Mouse (Mus musculus) limb, embryonic 12.5 days (tissue): ENCODE results near the gene L2hgdh. TPM values are rescaled to one million over a fixed set of nuclear protein-coding genes. Genes with fewer than 3 reads are reported as not detected.
A peak's percentile ranks its signal among the peaks of the same experiment; 100 is the strongest.

ENCODE experiments used
- ATAC-seq: fragments of 200-750 bp; cut with Nextera tagmentation; 2 replicates; pipeline ENCODE4 v1.8.0; 2017; ENCODE audit warnings: low read depth, moderate TSS enrichment; ENCODE audit not compliant: insufficient number of reproducible peaks, insufficient read depth, low FRiP score, low TSS enrichment
- H3K27ac ChIP-seq: fragments of 300-500 bp; sonication (generic); 2 replicates; pipeline ENCODE4 v1.5.1; 2016; ENCODE audit warnings: mild to moderate bottlenecking, moderate library complexity
- H3K27me3 ChIP-seq: fragments of 300-500 bp; sonication (generic); 2 replicates; pipeline ENCODE4 v1.6.1; 2016; ENCODE audit warnings: mild to moderate bottlenecking, moderate library complexity
- H3K36me3 ChIP-seq: fragments of 300-500 bp; sonication (generic); 2 replicates; pipeline ENCODE4 v1.6.1; 2016; ENCODE audit warnings: mild to moderate bottlenecking, moderate library complexity
- H3K4me1 ChIP-seq: fragments of 300-500 bp; sonication (generic); replicated peaks from 2 replicates; pipeline ENCODE4 v1.6.1; 2016
- H3K4me2 ChIP-seq: fragments of 300-500 bp; sonication (generic); 2 replicates; pipeline ENCODE4 v1.6.1; 2016; ENCODE audit warnings: mild to moderate bottlenecking, moderate library complexity
- H3K4me3 ChIP-seq: fragments of 300-500 bp; sonication (generic); replicated peaks from 2 replicates; pipeline ENCODE4 v1.5.1; 2016; ENCODE audit warnings: mild to moderate bottlenecking
- H3K9ac ChIP-seq: fragments of 300-500 bp; sonication (generic); replicated peaks from 2 replicates; pipeline ENCODE4 v1.6.1; 2016; ENCODE audit warnings: mild to moderate bottlenecking, moderate library complexity
- H3K9me3 ChIP-seq: fragments of 300-500 bp; sonication (generic); 2 replicates; pipeline ENCODE4 v1.6.1; 2016; ENCODE audit warnings: mild to moderate bottlenecking, moderate library complexity
- WGBS: fragments of 180-500 bp; shearing (Covaris S2); methylation state at CpG from one replicate; pipeline ENCODE4 v1.1.7; 2016; 5-methylcytosine and 5-hydroxymethylcytosine counted together
- polyA plus RNA-seq: library from polyadenylated mRNA; unstranded; fragments of >200 nt; fragmentation: Nextera tagmentation; extraction: Ambion mirVana; gene quantifications from 2 replicates; pipeline ENCODE4 v1.2.1, GENCODE M21; 2016

Gene L2hgdh
- polyA plus RNA-seq, 1 experiment from 2014 or later: 22.3 TPM

DNA sequence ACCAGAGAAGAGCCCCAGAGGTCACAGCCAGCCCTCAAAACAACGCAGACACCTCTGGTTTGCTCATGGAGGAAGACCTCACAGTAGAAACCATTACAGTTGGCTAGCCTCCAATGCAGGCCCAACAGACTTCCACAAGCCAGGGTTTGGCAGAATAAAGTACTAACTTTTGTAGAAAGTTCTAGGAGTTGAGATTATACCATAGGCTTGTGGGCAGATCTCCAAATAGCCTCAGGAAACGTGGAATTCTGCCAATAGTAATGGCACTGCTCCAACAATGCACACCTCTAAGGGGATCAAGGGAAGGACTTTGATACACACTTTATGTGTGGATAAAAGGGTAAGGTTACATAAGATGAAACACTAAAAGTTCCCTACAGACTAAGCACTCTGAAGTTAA lies 36.3 kb downstream of the L2hgdh start:
- ATAC-seq: no peak
- peaks cover 7% of the 10 kb centered on the region; the same call in 1 of the 2 replicates for H3K36me3 ChIP-seq
- no peaks in the 10 kb centered on the region for H3K9me3 ChIP-seq
- H3K27ac ChIP-seq: no peak overlapping the region
- H3K9ac ChIP-seq: no peak overlapping the region
- 83% methylated on average over 2 of the region's 2 CpGs for WGBS
- no peak overlapping the region for H3K4me3 ChIP-seq
- no peaks in the 10 kb centered on the region for H3K4me1 ChIP-seq
- no peaks in the 10 kb centered on the region for H3K27me3 ChIP-seq
- no peak overlapping the region for H3K4me2 ChIP-seq

DNA sequence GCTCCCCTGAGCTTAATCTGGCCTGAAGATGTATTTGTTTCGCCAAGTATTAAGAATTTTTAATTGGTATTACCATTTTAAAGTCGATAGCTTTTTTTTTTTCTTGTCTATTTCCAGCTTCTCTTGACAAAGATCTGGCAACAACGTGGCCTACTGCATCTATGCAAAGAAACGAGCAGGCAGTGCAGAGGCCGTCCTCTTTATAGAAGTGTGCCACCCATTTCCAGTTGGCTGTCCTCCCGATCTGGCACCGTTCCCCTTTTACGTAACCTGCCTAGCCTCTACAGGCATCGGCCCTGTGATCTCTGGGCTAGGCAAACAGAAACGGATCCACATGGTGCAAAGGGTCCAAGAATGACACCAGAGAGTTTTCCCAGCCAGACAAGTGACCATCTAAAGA lies 41.1 kb downstream of the L2hgdh start:
- Histone ChIP-seq H3K36me3 (no peaks in the 10 kb centered on the region), H3K9me3 (no peaks in the 10 kb centered on the region), H3K9ac (no peak overlapping the region), H3K27me3 (no peaks in the 10 kb centered on the region), H3K4me2 (no peak overlapping the region), H3K4me1 (peaks cover 11% of the 10 kb centered on the region), H3K4me3 (no peak overlapping the region), H3K27ac (no peak overlapping the region)
- WGBS: 55% methylated on average over 10 of the region's 10 CpGs
- ATAC-seq: no peak

DNA sequence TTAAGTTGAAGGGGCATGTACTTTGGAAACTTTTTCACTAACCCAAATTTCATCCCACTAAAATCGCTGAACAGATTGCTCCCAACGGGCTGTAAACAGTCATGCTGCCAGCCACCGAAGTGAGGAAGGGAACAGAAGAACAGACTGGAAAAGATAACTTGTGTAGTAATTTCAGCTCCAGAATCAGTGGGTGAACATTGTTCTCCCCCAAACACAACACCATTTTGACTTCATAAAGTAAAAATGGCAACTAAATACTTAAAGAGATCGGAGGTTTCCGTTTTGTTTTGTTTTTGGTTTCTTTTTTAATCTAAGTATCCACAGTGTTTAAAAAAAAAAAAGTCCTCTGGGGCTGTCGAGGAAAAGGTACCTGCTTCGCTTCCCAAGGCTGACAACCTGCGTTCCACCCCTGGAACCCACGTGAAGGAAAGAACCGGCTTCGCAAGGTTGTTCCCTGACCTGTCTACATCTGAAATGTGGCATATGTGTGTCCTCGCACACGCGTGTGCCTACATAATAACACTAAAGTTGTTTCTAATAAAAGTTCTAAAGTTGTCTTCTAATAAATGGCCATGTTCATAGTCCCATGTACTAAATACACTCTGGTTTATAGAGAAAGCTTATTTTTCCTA lies 41.8 kb downstream of the L2hgdh start:
- H3K36me3 ChIP-seq: no peaks in the 10 kb centered on the region
- H3K27me3 ChIP-seq: no peaks in the 10 kb centered on the region
- WGBS: 47% methylated on average over 14 of the region's 14 CpGs
- H3K4me3 ChIP-seq: peak overlapping the region; percentile 91
- no peaks in the 10 kb centered on the region for H3K9me3 ChIP-seq
- H3K4me1 ChIP-seq: peaks cover 11% of the 10 kb centered on the region
- H3K9ac ChIP-seq: no peak overlapping the region
- no peak overlapping the region for H3K27ac ChIP-seq
- no peak for ATAC-seq
- H3K4me2 ChIP-seq: peak overlapping the region; percentile 88

DNA sequence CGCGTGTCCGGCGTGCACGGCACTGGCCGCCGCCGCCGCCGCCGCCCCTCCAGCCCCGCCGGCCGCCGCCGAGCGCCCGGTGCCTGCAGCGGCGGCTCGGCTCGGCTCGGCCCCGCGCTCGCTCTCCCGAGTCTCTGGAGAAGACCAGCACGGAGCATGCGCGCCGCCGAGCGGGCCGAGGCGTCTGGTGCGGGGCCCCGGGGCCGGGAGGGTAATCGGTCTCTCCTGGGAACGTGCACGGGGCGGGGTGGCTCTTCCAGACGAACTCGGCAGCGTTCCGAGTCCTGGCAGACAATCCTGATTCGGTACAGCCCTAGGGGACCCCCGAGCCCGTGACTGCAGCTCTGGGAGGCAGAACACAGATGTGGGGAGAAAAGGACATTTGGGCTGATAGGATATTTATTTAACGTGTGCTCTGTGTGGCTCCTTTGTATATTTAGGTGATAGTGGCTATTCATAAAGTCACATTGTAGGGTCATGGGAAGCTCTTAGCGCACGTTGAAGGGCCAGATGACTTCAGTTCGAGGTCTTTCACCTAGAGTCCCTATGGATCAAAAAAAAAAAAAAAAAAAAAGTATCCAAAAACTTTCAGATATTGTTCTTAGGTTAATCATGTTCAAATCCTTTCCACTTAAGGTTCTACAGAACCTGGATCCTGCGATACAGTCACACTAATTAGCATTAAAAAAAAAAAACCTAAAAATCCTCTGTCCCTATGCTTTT lies 42.4 kb downstream of the L2hgdh start:
- Histone ChIP-seq H3K4me1 (peaks cover 11% of the 10 kb centered on the region), H3K4me3 (peak overlapping the region; percentile 91), H3K4me2 (peak overlapping the region; percentile 88), H3K36me3 (no peaks in the 10 kb centered on the region), H3K27ac (peak overlapping the region; percentile 96), H3K9me3 (no peaks in the 10 kb centered on the region), H3K9ac (peak overlapping the region; percentile 96), H3K27me3 (no peaks in the 10 kb centered on the region)
- under 1% methylated on average over 46 of the region's 54 CpGs for WGBS
- ATAC-seq: peak; percentile 82

DNA sequence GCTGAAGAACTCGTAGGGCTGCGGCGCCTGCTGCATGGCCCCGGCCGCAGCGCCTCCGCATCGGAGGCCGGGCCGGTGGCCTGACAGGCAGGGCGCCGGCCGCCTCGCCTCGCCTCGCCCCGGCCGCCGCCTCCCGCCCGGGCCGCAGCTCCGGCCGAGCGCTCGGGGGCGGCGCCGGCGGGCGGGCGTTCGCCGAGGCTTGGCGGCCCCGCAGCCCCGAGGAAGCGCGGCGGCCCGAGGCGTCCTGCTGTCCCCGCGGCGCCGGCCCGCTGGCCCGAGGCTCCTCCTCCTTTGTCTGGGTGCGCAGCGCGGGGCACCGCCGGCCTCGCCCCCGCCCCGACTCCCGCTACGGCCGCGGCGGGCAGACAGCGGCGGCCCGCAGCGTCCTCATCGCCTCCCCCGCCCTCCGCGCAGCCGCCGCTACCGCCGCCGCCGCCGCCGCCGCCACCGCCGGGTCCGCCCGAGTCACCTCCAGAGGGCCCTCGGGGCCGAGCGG lies 43.1 kb downstream of the L2hgdh start, which contains the start of gene Sos2:
Gene Sos2 (minus strand): TSS at position 287 of the 496 bp plus-strand sequence.
- no peaks in the 10 kb centered on the region for H3K27me3 ChIP-seq
- peaks cover 11% of the 10 kb centered on the region for H3K4me1 ChIP-seq
- H3K4me2 ChIP-seq: peak within 1 kb of the TSS; percentile 88
- WGBS: under 1% methylated on average over 52 of the region's 85 CpGs
- peak within 1 kb of the TSS; percentile 91 for H3K4me3 ChIP-seq
- H3K9me3 ChIP-seq: no peaks in the 10 kb centered on the region
- peak; percentile 75 for ATAC-seq
- no peaks in the 10 kb centered on the region for H3K36me3 ChIP-seq
- peak within 1 kb of the TSS; percentile 96 for H3K27ac ChIP-seq
- H3K9ac ChIP-seq: peak within 1 kb of the TSS; percentile 96

DNA sequence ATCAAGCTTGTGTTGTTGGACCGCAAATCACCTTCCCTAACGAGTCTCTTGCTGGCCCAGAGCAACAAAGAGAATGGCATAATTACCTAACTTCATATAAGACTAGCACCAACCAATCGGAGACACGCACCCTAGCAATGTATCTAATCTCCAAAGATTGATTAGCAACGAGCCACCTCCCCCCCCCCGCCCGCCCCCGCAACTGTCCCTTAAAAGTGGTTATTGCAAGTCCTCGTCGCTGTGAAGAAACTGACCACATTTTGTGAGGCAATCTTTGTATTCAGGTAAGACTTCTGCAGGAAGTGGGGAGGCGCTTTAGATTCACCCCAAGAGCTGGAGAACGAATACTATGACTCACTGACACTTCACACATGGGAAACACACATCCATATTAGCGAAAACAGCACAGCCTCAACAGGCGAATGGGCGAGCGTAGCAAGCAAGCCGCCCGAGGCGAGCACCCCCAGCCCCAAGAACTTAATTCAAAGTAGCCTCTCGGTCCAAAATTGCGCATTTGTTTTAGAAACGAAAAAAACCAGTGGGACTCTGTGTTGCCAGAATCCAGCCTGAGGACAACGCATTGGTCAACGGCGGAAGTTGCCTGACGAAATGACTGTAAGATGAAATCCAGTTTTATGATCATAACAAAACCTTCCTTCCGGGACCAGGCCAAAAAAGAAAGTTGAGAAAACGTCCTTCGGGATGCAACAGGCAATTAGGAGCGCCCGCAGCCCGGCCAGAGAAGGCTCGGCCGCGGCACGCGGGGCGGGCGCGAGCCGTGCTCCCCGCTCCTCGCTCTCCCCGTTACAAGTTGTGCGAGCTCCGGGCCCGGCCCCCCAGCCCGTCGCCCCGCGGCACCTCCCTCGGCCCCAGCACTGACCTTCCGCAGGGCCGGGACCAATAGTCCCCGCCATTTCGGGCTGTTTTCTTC lies 43.8 kb downstream of the L2hgdh start:
- no peaks in the 10 kb centered on the region for H3K27me3 ChIP-seq
- H3K9me3 ChIP-seq: no peaks in the 10 kb centered on the region
- peak; percentile 64 for ATAC-seq
- H3K9ac ChIP-seq: peak overlapping the region; percentile 96
- H3K27ac ChIP-seq: peak overlapping the region; percentile 96
- peak overlapping the region; percentile 88 for H3K4me2 ChIP-seq
- H3K36me3 ChIP-seq: no peaks in the 10 kb centered on the region
- peak overlapping the region; percentile 91 for H3K4me3 ChIP-seq
- WGBS: under 1% methylated on average over 56 of the region's 56 CpGs
- H3K4me1 ChIP-seq: peaks cover 11% of the 10 kb centered on the region

DNA sequence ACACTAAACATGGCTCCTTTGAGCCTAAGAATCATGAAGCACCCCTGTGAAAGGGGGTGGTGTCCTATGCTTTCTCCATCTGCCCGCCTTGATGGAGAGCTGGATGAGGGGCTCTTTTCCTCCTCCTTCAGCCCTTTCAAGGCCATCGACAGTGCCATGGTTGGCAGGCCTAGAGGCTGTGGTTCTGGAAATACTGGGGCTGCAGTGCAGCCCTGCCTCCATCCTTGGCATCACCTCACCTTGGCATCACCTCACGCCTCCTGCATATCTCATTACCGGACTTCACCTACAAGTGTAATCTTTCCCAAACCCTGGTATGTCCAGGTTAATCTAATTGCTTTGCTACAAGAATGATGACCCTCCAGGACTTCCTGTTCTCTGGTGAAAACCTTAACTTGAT lies 48.5 kb downstream of the L2hgdh start:
- Histone ChIP-seq H3K36me3 (no peaks in the 10 kb centered on the region), H3K4me2 (no peak overlapping the region), H3K27ac (no peak overlapping the region), H3K27me3 (no peaks in the 10 kb centered on the region), H3K9me3 (no peaks in the 10 kb centered on the region; the same call in 1 of the 2 replicates), H3K4me3 (no peak overlapping the region), H3K9ac (no peak overlapping the region), H3K4me1 (peaks cover 9% of the 10 kb centered on the region)
- WGBS: 83% methylated on average over 4 of the region's 4 CpGs
- no peak for ATAC-seq

DNA sequence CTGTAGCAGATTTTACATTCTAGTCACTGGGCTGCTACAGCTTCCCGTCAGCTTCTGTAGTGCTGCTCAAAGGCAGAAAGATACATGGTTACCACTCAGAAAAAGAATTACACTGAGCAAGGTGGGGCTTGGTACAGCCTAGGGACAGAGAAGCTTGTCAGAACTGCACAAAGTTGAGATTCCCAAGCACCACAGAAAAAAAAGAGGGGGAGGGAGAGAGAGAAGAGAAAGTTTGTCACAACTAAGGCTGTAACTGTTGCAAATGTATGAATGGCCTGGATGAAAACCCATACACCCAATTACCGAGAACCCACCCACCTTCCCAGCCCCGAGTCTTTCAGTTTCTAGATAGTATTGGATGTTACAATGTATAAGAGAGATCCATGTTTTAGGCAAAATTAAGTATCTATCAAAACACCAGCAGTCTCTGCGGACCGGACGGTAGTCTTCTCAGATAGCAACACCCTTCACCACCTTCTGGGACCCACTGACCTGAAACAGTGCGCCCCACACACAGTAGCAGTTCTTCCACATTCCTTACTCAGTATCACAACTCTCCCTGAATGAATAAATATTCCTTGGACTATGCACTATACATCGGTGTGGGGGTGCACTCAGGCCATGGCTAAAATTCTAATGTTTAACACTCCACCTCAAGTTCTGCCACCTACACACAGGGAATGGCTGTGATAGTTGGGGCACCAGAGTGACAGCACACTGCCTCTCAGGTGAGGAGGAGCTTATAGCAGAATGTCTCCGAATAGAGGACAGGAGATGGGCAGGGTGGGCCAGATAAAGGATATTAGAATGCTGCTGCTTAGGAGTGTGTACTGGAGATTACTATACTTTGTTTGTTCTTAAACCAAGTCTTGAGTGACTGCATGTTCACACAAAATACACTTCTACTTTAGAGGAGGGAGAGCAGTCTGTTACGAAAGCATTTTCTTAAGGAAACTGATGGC lies 49.8 kb downstream of the L2hgdh start:
- no peak for ATAC-seq
- Histone ChIP-seq H3K36me3 (no peaks in the 10 kb centered on the region), H3K4me3 (no peak overlapping the region), H3K27ac (no peak overlapping the region), H3K27me3 (no peaks in the 10 kb centered on the region), H3K9ac (no peak overlapping the region), H3K4me2 (no peak overlapping the region), H3K9me3 (no peaks in the 10 kb centered on the region; the same call in 1 of the 2 replicates), H3K4me1 (peaks cover 1% of the 10 kb centered on the region; the same call in 1 of the 2 replicates)
- 87% methylated on average over 10 of the region's 10 CpGs for WGBS

DNA sequence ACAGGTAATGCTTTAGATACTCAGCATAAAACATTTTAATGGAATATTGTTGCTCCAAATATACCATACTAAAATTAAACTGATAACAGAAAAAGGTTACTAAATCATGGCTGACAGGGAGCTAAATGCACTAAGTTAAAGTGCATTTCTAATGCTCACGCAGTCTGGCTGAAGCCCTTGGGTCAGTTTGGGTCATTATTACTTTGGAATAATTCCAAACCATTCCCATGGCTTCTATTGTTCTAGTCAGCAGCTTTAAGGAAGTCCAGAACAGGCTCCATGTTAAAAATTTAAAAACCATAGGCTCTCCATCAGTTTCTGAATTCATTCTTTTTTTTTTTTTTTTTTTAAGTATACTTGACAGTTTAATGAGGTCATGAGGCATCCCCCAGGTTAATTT lies 50.5 kb downstream of the L2hgdh start:
- Histone ChIP-seq H3K9ac (no peak overlapping the region), H3K4me3 (no peak overlapping the region), H3K9me3 (no peaks in the 10 kb centered on the region; the same call in 1 of the 2 replicates), H3K36me3 (no peaks in the 10 kb centered on the region), H3K27ac (no peak overlapping the region), H3K4me1 (no peaks in the 10 kb centered on the region), H3K4me2 (no peak overlapping the region), H3K27me3 (no peaks in the 10 kb centered on the region)
- ATAC-seq: no peak
- 72% methylated on average over 1 of the region's 1 CpGs for WGBS

DNA sequence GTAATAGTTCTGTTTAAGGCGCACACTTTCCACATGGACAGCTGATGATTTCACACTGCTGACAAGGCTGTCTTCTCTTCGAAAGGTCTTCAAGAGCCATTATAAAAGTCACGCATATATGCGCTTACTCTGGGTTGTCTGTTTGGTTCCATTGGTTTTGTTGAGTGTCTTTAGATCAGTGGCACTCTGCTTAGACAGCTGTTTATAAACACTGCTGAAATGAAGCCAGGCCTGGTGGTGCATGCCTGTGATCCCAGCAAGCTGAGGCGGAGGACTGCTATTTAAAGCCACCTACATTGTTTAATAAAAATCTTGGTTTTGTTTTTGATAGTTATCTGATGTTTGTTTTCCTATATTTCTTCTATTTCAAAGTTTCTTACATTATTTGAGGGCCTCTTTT lies 58.0 kb downstream of the L2hgdh start:
- no peak overlapping the region for H3K4me2 ChIP-seq
- H3K9ac ChIP-seq: no peak overlapping the region
- peaks cover 5% of the 10 kb centered on the region; the same call in 1 of the 2 replicates for H3K9me3 ChIP-seq
- no peak overlapping the region for H3K4me3 ChIP-seq
- H3K4me1 ChIP-seq: no peaks in the 10 kb centered on the region
- H3K27ac ChIP-seq: no peak overlapping the region
- H3K36me3 ChIP-seq: peaks cover 5% of the 10 kb centered on the region; the same call in 1 of the 2 replicates
- ATAC-seq: no peak
- H3K27me3 ChIP-seq: no peaks in the 10 kb centered on the region
- WGBS: 88% methylated on average over 5 of the region's 5 CpGs
